Mouse (Mus musculus): ENCODE data around the gene Il1rl1. TPM values are rescaled to one million over a fixed set of nuclear protein-coding genes. Genes with fewer than 3 reads are reported as not detected.

The Il1rl1 gene
- polyA plus RNA-seq, 1 experiment from 2014 or later = 0.27 TPM

GRCm38 (mm10) chr1:40427901-40428300 is 1.5 kb upstream of the Il1rl1 start:
- 82% methylated on average over 1 of the region's 1 CpGs for WGBS

GRCm38 (mm10) chr1:40430143-40430834 is 919 bp downstream of the Il1rl1 start:
- H3K4me2 ChIP-seq (replicated peaks; ENCODE audit: low read depth, low read length) = no peak overlapping the region
- H3K36me3 ChIP-seq (ENCODE audit: control insufficient read depth, insufficient read depth, low read length) = no peaks in the 10 kb centered on the region
- no peak overlapping the region for H3K9ac ChIP-seq (ENCODE audit: low read depth, low read length)
- no peaks in the 10 kb centered on the region for H3K9me3 ChIP-seq (ENCODE audit: control insufficient read depth, low read length)
- 82% methylated on average over 4 of the region's 4 CpGs for WGBS
- no peak for ATAC-seq (ENCODE audit: low FRiP score, low TSS enrichment)
- H3K4me3 ChIP-seq (ENCODE audit: low read length) = no peak overlapping the region
- no peaks in the 10 kb centered on the region for H3K27me3 ChIP-seq (ENCODE audit: control insufficient read depth, insufficient read depth, low read length)
- H3K4me1 ChIP-seq (ENCODE audit: control insufficient read depth, insufficient read depth, low read length) = no peaks in the 10 kb centered on the region
- H3K27ac ChIP-seq (ENCODE audit: low read depth, low read length) = no peak overlapping the region

More at GRCm38 (mm10) chr1:40427901-40428300, 1.5 kb upstream of the Il1rl1 start:
- Histone ChIP-seq H3K9ac (ENCODE audit: low read depth, low read length) (no peak overlapping the region), H3K27me3 (ENCODE audit: control insufficient read depth, insufficient read depth, low read length) (no peaks in the 10 kb centered on the region), H3K27ac (ENCODE audit: low read depth, low read length) (no peak overlapping the region), H3K9me3 (ENCODE audit: control insufficient read depth, low read length) (no peaks in the 10 kb centered on the region), H3K4me1 (ENCODE audit: control insufficient read depth, insufficient read depth, low read length) (no peaks in the 10 kb centered on the region), H3K4me3 (ENCODE audit: low read length) (no peak overlapping the region), H3K36me3 (ENCODE audit: control insufficient read depth, insufficient read depth, low read length) (no peaks in the 10 kb centered on the region), H3K4me2 (replicated peaks; ENCODE audit: low read depth, low read length) (no peak overlapping the region)
- no peak for ATAC-seq (ENCODE audit: low FRiP score, low TSS enrichment)

- Histone ChIP-seq H3K9ac (ENCODE audit: low read depth, low read length) (no peak overlapping the region), H3K9me3 (ENCODE audit: control insufficient read depth, low read length) (no peaks in the 10 kb centered on the region), H3K27me3 (ENCODE audit: control insufficient read depth, insufficient read depth, low read length) (no peaks in the 10 kb centered on the region), H3K4me3 (ENCODE audit: low read length) (no peak overlapping the region), H3K4me2 (replicated peaks; ENCODE audit: low read depth, low read length) (no peak overlapping the region), H3K27ac (ENCODE audit: low read depth, low read length) (no peak overlapping the region), H3K4me1 (ENCODE audit: control insufficient read depth, insufficient read depth, low read length) (no peaks in the 10 kb centered on the region), H3K36me3 (ENCODE audit: control insufficient read depth, insufficient read depth, low read length) (no peaks in the 10 kb centered on the region)
- no peak for ATAC-seq (ENCODE audit: low FRiP score, low TSS enrichment)
- 88% methylated on average over 2 of the region's 2 CpGs for WGBS
These were observed 2.8 kb downstream of the Il1rl1 start for GRCm38 (mm10) chr1:40432169-40432568.

DNA sequence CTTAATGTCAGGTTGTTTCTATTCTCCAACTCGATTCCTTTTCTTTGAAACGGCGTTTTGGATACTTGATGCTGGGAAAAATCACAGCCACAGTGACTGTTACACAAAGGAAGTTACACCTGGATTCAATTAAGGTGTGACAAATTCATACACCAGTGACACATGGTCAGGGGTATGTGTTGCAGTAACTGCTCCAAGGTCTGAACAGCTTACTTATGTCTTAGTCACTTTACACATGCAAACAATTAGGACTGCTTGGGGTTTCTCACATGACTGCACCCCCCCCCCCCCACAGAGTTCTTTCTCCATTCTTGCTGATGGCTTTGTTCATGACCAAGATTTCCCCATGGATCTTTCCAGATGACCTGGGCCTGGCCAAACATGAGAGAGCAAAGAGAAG is 6.6 kb downstream of the Il1rl1 start:
- H3K9ac ChIP-seq (ENCODE audit: low read depth, low read length) = no peak overlapping the region
- WGBS = 81% methylated on average over 3 of the region's 3 CpGs
- no peak for ATAC-seq (ENCODE audit: low FRiP score, low TSS enrichment)

GRCm38 (mm10) chr1:40437340-40437739 is 8.0 kb downstream of the Il1rl1 start:
- 81% methylated on average over 2 of the region's 2 CpGs for WGBS
- H3K9me3 ChIP-seq (ENCODE audit: control insufficient read depth, low read length) = no peaks in the 10 kb centered on the region
- H3K9ac ChIP-seq (ENCODE audit: low read depth, low read length) = no peak overlapping the region
- H3K4me2 ChIP-seq (replicated peaks; ENCODE audit: low read depth, low read length) = no peak overlapping the region
- no peaks in the 10 kb centered on the region for H3K4me1 ChIP-seq (ENCODE audit: control insufficient read depth, insufficient read depth, low read length)
- H3K4me3 ChIP-seq (ENCODE audit: low read length) = no peak overlapping the region
- H3K36me3 ChIP-seq (ENCODE audit: control insufficient read depth, insufficient read depth, low read length) = no peaks in the 10 kb centered on the region
- H3K27ac ChIP-seq (ENCODE audit: low read depth, low read length) = no peak overlapping the region
- ATAC-seq (ENCODE audit: low FRiP score, low TSS enrichment) = no peak
- no peaks in the 10 kb centered on the region for H3K27me3 ChIP-seq (ENCODE audit: control insufficient read depth, insufficient read depth, low read length)

More for the DNA sequence above, 6.6 kb downstream of the Il1rl1 start:
- Histone ChIP-seq H3K9me3 (ENCODE audit: control insufficient read depth, low read length) (no peaks in the 10 kb centered on the region), H3K4me1 (ENCODE audit: control insufficient read depth, insufficient read depth, low read length) (no peaks in the 10 kb centered on the region), H3K27ac (ENCODE audit: low read depth, low read length) (no peak overlapping the region), H3K27me3 (ENCODE audit: control insufficient read depth, insufficient read depth, low read length) (no peaks in the 10 kb centered on the region), H3K36me3 (ENCODE audit: control insufficient read depth, insufficient read depth, low read length) (no peaks in the 10 kb centered on the region), H3K4me3 (ENCODE audit: low read length) (no peak overlapping the region), H3K4me2 (replicated peaks; ENCODE audit: low read depth, low read length) (no peak overlapping the region)

GRCm38 (mm10) chr1:40439504-40439903 is 10.1 kb downstream of the Il1rl1 start:
- no peak for ATAC-seq (ENCODE audit: low FRiP score, low TSS enrichment)
- Histone ChIP-seq H3K9ac (ENCODE audit: low read depth, low read length) (no peak overlapping the region), H3K4me1 (ENCODE audit: control insufficient read depth, insufficient read depth, low read length) (no peaks in the 10 kb centered on the region), H3K4me2 (replicated peaks; ENCODE audit: low read depth, low read length) (no peak overlapping the region), H3K27ac (ENCODE audit: low read depth, low read length) (no peak overlapping the region), H3K4me3 (ENCODE audit: low read length) (no peak overlapping the region), H3K27me3 (ENCODE audit: control insufficient read depth, insufficient read depth, low read length) (no peaks in the 10 kb centered on the region), H3K36me3 (ENCODE audit: control insufficient read depth, insufficient read depth, low read length) (no peaks in the 10 kb centered on the region), H3K9me3 (ENCODE audit: control insufficient read depth, low read length) (no peaks in the 10 kb centered on the region)
- WGBS = 78% methylated on average over 8 of the region's 8 CpGs

GRCm38 (mm10) chr1:40444800-40445199 is 15.4 kb downstream of the Il1rl1 start:
- H3K9me3 ChIP-seq (ENCODE audit: control insufficient read depth, low read length) = no peaks in the 10 kb centered on the region
- WGBS = 89% methylated on average over 3 of the region's 3 CpGs
- H3K36me3 ChIP-seq (ENCODE audit: control insufficient read depth, insufficient read depth, low read length) = no peaks in the 10 kb centered on the region
- H3K4me2 ChIP-seq (replicated peaks; ENCODE audit: low read depth, low read length) = no peak overlapping the region
- no peak overlapping the region for H3K9ac ChIP-seq (ENCODE audit: low read depth, low read length)
- no peak overlapping the region for H3K4me3 ChIP-seq (ENCODE audit: low read length)
- no peak for ATAC-seq (ENCODE audit: low FRiP score, low TSS enrichment)
- no peaks in the 10 kb centered on the region for H3K27me3 ChIP-seq (ENCODE audit: control insufficient read depth, insufficient read depth, low read length)
- no peak overlapping the region for H3K27ac ChIP-seq (ENCODE audit: low read depth, low read length)
- no peaks in the 10 kb centered on the region for H3K4me1 ChIP-seq (ENCODE audit: control insufficient read depth, insufficient read depth, low read length)

GRCm38 (mm10) chr1:40465477-40466430 is 36.4 kb downstream of the Il1rl1 start, which contains the start of gene Il18r1:
TSS of gene Il18r1 (plus strand) at chr1:40465552.
- no peak within 1 kb of the TSS for H3K27ac ChIP-seq (ENCODE audit: low read depth, low read length)
- no peaks in the 10 kb centered on the region for H3K36me3 ChIP-seq (ENCODE audit: control insufficient read depth, insufficient read depth, low read length)
- H3K4me1 ChIP-seq (ENCODE audit: control insufficient read depth, insufficient read depth, low read length) = no peaks in the 10 kb centered on the region
- H3K9ac ChIP-seq (ENCODE audit: low read depth, low read length) = no peak within 1 kb of the TSS
- 0 out of 2 replicates have a peak within 1 kb of the TSS, but pooled peaks have one; percentile 8 for H3K4me2 ChIP-seq (replicated peaks; ENCODE audit: low read depth, low read length)
- H3K4me3 ChIP-seq (ENCODE audit: low read length) = no peak within 1 kb of the TSS
- no peak for ATAC-seq (ENCODE audit: low FRiP score, low TSS enrichment)
- WGBS = 45% methylated on average over 20 of the region's 20 CpGs
- no peaks in the 10 kb centered on the region for H3K27me3 ChIP-seq (ENCODE audit: control insufficient read depth, insufficient read depth, low read length)
- no peaks in the 10 kb centered on the region for H3K9me3 ChIP-seq (ENCODE audit: control insufficient read depth, low read length)

DNA sequence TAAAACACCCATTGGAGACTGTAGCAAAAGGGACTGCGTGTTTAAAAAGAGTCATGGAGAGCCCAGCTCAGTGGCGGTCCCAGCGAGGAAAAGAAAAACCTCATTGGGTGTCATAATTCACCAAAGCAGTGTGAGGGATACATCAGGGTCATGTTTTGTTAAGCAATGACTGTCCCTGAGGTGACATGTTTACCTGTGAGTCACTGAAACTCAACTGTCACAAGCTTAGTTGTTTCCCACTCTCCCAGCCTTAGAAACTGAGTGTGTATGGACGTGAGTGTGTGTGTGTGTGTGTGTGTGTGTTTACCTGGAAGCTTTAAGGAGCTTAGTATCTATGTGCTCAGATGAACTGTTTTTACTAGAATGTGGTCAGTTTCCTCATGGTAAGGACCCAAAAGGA is 37.9 kb downstream of the Il1rl1 start:
- no peaks in the 10 kb centered on the region for H3K9me3 ChIP-seq (ENCODE audit: control insufficient read depth, low read length)
- no peaks in the 10 kb centered on the region for H3K36me3 ChIP-seq (ENCODE audit: control insufficient read depth, insufficient read depth, low read length)
- H3K27me3 ChIP-seq (ENCODE audit: control insufficient read depth, insufficient read depth, low read length) = no peaks in the 10 kb centered on the region
- H3K27ac ChIP-seq (ENCODE audit: low read depth, low read length) = no peak overlapping the region
- H3K4me3 ChIP-seq (ENCODE audit: low read length) = no peak overlapping the region
- 84% methylated on average over 4 of the region's 4 CpGs for WGBS
- no peak overlapping the region for H3K9ac ChIP-seq (ENCODE audit: low read depth, low read length)
- H3K4me1 ChIP-seq (ENCODE audit: control insufficient read depth, insufficient read depth, low read length) = no peaks in the 10 kb centered on the region
- ATAC-seq (ENCODE audit: low FRiP score, low TSS enrichment) = no peak
- H3K4me2 ChIP-seq (replicated peaks; ENCODE audit: low read depth, low read length) = no peak overlapping the region
